Mouse (Mus musculus) C2C12 (cell line): ENCODE data around the gene Utrn.

Experiments
- CTCF ChIP-seq: IDR thresholded peaks from one replicate; pipeline ENCODE4 v1.5.1; 2011; ENCODE audit not compliant: control insufficient read depth, insufficient read depth, insufficient read length
- FOSL1 ChIP-seq: IDR thresholded peaks from one replicate; pipeline ENCODE4 v1.8.0; 2011; ENCODE audit warnings: mild to moderate bottlenecking, low read length; ENCODE audit not compliant: poor library complexity, insufficient read depth, severe bottlenecking
- MAX ChIP-seq: IDR thresholded peaks from one replicate; pipeline ENCODE4 v1.6.1; 2011; ENCODE audit warnings: mild to moderate bottlenecking, control low read depth
- USF1 ChIP-seq: IDR thresholded peaks from one replicate; pipeline ENCODE4 v1.6.1; 2011; ENCODE audit warnings: low read depth, mild to moderate bottlenecking, control low read depth, moderate library complexity

- TF ChIP-seq CTCF (no peak), FOSL1 (no peak), USF1 (no peak), MAX (no peak)
Measured at GRCm38 (mm10) chr10:12643336-12643735, 225.8 kb downstream of the Utrn start.
